In the genomic region with DNA sequence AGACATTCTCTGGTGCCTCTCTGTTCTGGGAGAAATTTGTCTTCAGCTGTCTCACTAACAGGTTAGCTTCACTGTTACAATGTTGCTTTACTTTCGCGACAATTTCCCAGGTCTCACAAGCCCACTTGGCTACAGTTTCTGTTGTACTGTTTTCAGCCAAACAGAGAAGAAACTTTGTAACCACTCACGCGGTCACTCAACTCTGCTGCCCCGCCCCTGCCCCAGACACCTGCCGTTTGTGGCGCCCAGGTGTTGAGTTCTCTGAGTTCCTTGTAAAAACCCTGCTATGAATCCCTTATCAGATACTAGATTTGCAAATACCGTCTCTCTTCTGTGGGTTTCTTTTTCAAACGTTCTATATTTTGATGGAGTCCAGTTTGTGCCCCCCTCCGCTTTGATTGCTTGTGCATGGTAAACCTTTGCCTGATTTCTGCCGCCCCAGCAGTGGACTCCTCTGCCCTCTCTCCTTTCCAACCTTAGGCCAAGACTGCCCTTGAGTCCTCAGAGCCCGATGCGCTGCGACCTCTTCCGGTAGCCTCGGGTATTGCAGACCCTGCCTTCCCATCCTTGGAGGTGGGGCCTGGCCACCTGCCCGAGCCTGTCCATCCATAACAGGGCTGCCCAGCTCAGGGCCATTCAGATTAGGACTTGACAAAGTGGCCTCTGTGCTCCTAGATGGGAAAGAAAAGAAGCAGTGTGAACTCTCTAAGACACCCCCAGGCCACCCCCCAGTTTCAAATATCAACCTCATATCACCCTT, we compare ENCODE assay signal across 9 mouse cellular contexts. TPM values are rescaled to one million over a fixed set of nuclear protein-coding genes. Genes with fewer than 3 reads are reported as not detected.
DNase-seq lines count a peak whose midpoint lies in the region; ATAC-seq and TF ChIP-seq lines count a peak whose summit lies in the region.
"Had no signal": no experiment of that assay in that cellular context is flagged by ENCODE, and none has a peak within 500 bp of the region (broad histone marks: within the 10 kb centered on the region; RNA-seq: fewer than 3 reads in every experiment).

No protein-coding gene starts in this region.

- H3K36me3 ChIP-seq in hindbrain, postnatal 0 days (ENCODE audit: insufficient read depth, low read length) = no peaks in the 10 kb centered on the region
- H3K36me3 ChIP-seq: heart, embryonic 13.5 days had no signal

- H3K4me2 ChIP-seq in hindbrain, postnatal 0 days (ENCODE audit: low read depth, low read length) = no peak overlapping the region
- H3K4me2 ChIP-seq: heart, embryonic 13.5 days had no signal

- no peak overlapping the region for H3K9ac ChIP-seq in hindbrain, postnatal 0 days (replicated peaks; ENCODE audit: low read length)
- H3K9ac ChIP-seq: heart, embryonic 13.5 days had no signal

- H3K9me3 ChIP-seq in hindbrain, postnatal 0 days (ENCODE audit: low read length) = no peaks in the 10 kb centered on the region
- H3K9me3 ChIP-seq: heart, embryonic 13.5 days had no signal

- peak; percentile 97 for TF ChIP-seq CTCF in hindbrain, postnatal 0 days (IDR thresholded peaks at IDR 0.05; ENCODE audit: low read depth)

- H3K4me3 ChIP-seq in hindbrain, postnatal 0 days (ENCODE audit: low read length) = no peak overlapping the region
- H3K4me3 ChIP-seq: heart, embryonic 13.5 days had no signal

- H3K4me1 ChIP-seq in hindbrain, postnatal 0 days (ENCODE audit: insufficient read depth, low read length) = 0 out of 2 replicates have a peak, but pooled peaks cover 3% of the 10 kb centered on the region

- no peak overlapping the region for H3K27ac ChIP-seq in hindbrain, postnatal 0 days
- H3K27ac ChIP-seq: heart, embryonic 13.5 days had no signal

- no peaks in the 10 kb centered on the region for H3K27me3 ChIP-seq in hindbrain, postnatal 0 days (ENCODE audit: insufficient read depth, low read length)

- ATAC-seq in hindbrain, postnatal 0 days = peak; percentile 75
- peak; percentile 83 for ATAC-seq in megakaryocyte-erythroid progenitor cell, adult 5-6 weeks (replicated peaks; ENCODE audit: low FRiP score, low TSS enrichment, poor library complexity, severe bottlenecking)

- peak; percentile 86 for DNase-seq in Muller cell, postnatal 12 days (ENCODE audit: inconsistent ontology term)
- peak; percentile 99 for DNase-seq in cerebellum, postnatal 25 days
- peak; percentile 93 for DNase-seq in gastrocnemius, adult 18-20 months (ENCODE audit: low spot score)
- DNase-seq in hindbrain, postnatal 0 days (ENCODE audit: low spot score) = peak; percentile 93
- peak; percentile 84 to 90 for DNase-seq in left cerebral cortex, adult 18-20 months (ENCODE audit: low spot score in 2 of 2)
- peak; percentile 82 to 89 for DNase-seq in right cerebral cortex, postnatal 10 days (ENCODE audit: low spot score in 2 of 2)
- peak; percentile 81 for DNase-seq in urinary bladder, postnatal 10 days (ENCODE audit: low spot score)

- 21% methylated on average over 17 of the region's 17 CpGs for WGBS in hindbrain, postnatal 0 days

RNA-seq across cellular contexts. Expression of gene Ninj1, which starts 17.7 kb away (rescaled TPM):
- 10 to 100 TPM; 17.3 to 23.8 TPM for total RNA-seq in gastrocnemius, adult 18-20 months (2021)
- 44.1 and 54.4 TPM in 2 replicates for total RNA-seq in hindbrain, postnatal 0 days (2014; rRNA removed)
- 50.0 and 50.7 TPM in 2 replicates for polyA plus RNA-seq in hindbrain, postnatal 0 days (2015; fragmentation: Nextera tagmentation; extraction: Ambion mirVana)
- 10 to 100 TPM; 19.1 to 20.7 TPM for total RNA-seq in left cerebral cortex, adult 18-20 months (2021)
- 34.5 and 36.1 TPM in 2 replicates for total RNA-seq in megakaryocyte-erythroid progenitor cell, adult 5-6 weeks (2014; fragmentation: Nextera tagmentation)
- 18.7 and 18.9 TPM in 2 replicates for total RNA-seq in megakaryocyte-erythroid progenitor cell, adult 5-6 weeks (2017)

RNA-seq across cellular contexts. Expression of gene Wnk2, which starts 21.8 kb away (rescaled TPM):
- total RNA-seq in gastrocnemius, adult 18-20 months (2021) = 10 to 100 TPM; 63.4 to 85.0 TPM
- 63.8 and 68.9 TPM in 2 replicates for total RNA-seq in hindbrain, postnatal 0 days (2014; rRNA removed)
- 14.5 and 15.1 TPM in 2 replicates for polyA plus RNA-seq in hindbrain, postnatal 0 days (2015; fragmentation: Nextera tagmentation; extraction: Ambion mirVana)
- 100 to 1,000 TPM; 117 to 130 TPM for total RNA-seq in left cerebral cortex, adult 18-20 months (2021)
- total RNA-seq in megakaryocyte-erythroid progenitor cell, adult 5-6 weeks (2014; fragmentation: Nextera tagmentation) = 0.24 TPM in 1 of 2 replicates, not detected in the other
- total RNA-seq in megakaryocyte-erythroid progenitor cell, adult 5-6 weeks (2017) = not detected in 2 replicates

RNA-seq across cellular contexts. Expression of gene Card19, which starts 46.2 kb away (rescaled TPM):
- 100 to 1,000 TPM; 124 to 139 TPM for total RNA-seq in gastrocnemius, adult 18-20 months (2021)
- 18.4 and 34.8 TPM in 2 replicates for total RNA-seq in hindbrain, postnatal 0 days (2014; rRNA removed)
- 49.6 and 50.8 TPM in 2 replicates for polyA plus RNA-seq in hindbrain, postnatal 0 days (2015; fragmentation: Nextera tagmentation; extraction: Ambion mirVana)
- total RNA-seq in left cerebral cortex, adult 18-20 months (2021) = 1 to 10 TPM; 8.0 to 8.8 TPM
- total RNA-seq in megakaryocyte-erythroid progenitor cell, adult 5-6 weeks (2014; fragmentation: Nextera tagmentation) = 6.7 and 25.3 TPM in 2 replicates
- total RNA-seq in megakaryocyte-erythroid progenitor cell, adult 5-6 weeks (2017) = 11.8 and 16.6 TPM in 2 replicates

Comparison
In these comparisons a context has a peak if more than half of its experiments do, and no peak if none do; other contexts are left out.
1. RNA of gene Wnk2, which starts 21.8 kb away (total RNA-seq): 117 to 130 TPM in left cerebral cortex, adult 18-20 months, 63.4 to 85.0 TPM in gastrocnemius, adult 18-20 months and 63.8 to 68.9 TPM in hindbrain, postnatal 0 days; 0.24 TPM in megakaryocyte-erythroid progenitor cell, adult 5-6 weeks; every median in the first group is over 10 times any median in the second.
2. Peak in every context shown above with its lines, with median percentiles within 50 percentile points of each other: DNase-seq.